Mouse (Mus musculus): ENCODE data around the gene Mad2l2. TPM values are rescaled to one million over a fixed set of nuclear protein-coding genes. Genes with fewer than 3 reads are reported as not detected.

Mad2l2 gene
- polyA plus RNA-seq, 1 experiment from 2014 or later: 141 TPM

DNA sequence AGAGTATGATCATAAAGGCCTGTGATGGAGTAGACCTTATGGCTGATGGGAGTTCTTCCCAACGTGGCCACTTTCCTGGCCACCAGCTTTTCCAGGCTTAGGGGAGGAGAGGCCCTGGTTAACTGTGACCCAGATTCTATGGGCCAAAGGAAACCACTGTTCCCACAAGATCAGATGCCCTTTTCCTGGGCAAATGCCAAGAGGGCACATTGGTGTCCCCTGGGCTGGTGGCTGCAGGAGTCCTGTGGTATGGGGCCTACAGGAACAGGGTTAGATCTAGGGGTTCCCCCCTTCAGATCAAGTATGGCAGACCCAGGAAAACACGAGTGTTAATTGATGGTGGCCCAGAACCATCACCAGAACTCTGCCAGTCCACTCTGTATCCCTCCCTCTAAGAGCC is 17.5 kb downstream of the Mad2l2 start:
- Histone ChIP-seq H3K36me3 (ENCODE audit: control insufficient read depth, insufficient read depth, low read length) (peaks cover 60% of the 10 kb centered on the region), H3K4me2 (ENCODE audit: low read length) (no peak overlapping the region), H3K9me3 (replicated peaks; ENCODE audit: control insufficient read depth, low read length) (no peaks in the 10 kb centered on the region), H3K9ac (ENCODE audit: low read length) (no peak overlapping the region), H3K4me1 (ENCODE audit: control insufficient read depth, insufficient read depth, low read length) (peaks cover 4% of the 10 kb centered on the region; the same call in 1 of the 2 replicates), H3K27ac (ENCODE audit: low read depth, low read length) (no peak overlapping the region), H3K4me3 (ENCODE audit: low read depth, low read length) (no peak overlapping the region), H3K27me3 (replicated peaks; ENCODE audit: control insufficient read depth, insufficient read depth, low read length) (no peaks in the 10 kb centered on the region)
- DNase-seq (ENCODE audit: low spot score): no peak
- no peak for ATAC-seq
- 82% methylated on average over 2 of the region's 2 CpGs for WGBS

DNA sequence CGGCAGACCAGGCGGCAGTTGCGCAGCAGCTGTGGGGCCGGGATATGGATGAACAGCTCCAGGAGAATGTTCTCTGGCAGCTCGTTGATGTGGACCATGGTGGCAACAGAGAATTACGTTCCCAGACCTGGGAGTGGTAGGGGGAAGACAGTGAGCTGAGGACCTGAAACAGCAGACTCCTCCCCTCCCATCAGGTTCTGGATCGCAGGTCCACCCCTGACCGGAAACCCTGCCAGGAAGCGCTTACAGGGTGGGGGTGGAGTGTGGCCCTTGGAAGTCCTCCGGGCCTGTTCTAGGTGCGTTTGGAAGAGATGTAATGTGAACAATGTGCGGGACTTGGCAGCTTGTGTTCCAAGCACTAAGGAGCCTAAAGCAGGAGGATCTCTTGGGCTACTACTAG is 19.4 kb downstream of the Mad2l2 start:
- H3K27ac ChIP-seq (ENCODE audit: low read depth, low read length): no peak overlapping the region
- peaks cover 63% of the 10 kb centered on the region for H3K36me3 ChIP-seq (ENCODE audit: control insufficient read depth, insufficient read depth, low read length)
- H3K4me1 ChIP-seq (ENCODE audit: control insufficient read depth, insufficient read depth, low read length): peaks cover 4% of the 10 kb centered on the region; the same call in 1 of the 2 replicates
- H3K9me3 ChIP-seq (replicated peaks; ENCODE audit: control insufficient read depth, low read length): no peaks in the 10 kb centered on the region
- H3K4me2 ChIP-seq (ENCODE audit: low read length): no peak overlapping the region
- H3K27me3 ChIP-seq (replicated peaks; ENCODE audit: control insufficient read depth, insufficient read depth, low read length): no peaks in the 10 kb centered on the region
- no peak overlapping the region for H3K4me3 ChIP-seq (ENCODE audit: low read depth, low read length)
- DNase-seq (ENCODE audit: low spot score) (no peak), ATAC-seq (no peak)
- H3K9ac ChIP-seq (ENCODE audit: low read length): no peak overlapping the region
- 83% methylated on average over 12 of the region's 12 CpGs for WGBS

DNA sequence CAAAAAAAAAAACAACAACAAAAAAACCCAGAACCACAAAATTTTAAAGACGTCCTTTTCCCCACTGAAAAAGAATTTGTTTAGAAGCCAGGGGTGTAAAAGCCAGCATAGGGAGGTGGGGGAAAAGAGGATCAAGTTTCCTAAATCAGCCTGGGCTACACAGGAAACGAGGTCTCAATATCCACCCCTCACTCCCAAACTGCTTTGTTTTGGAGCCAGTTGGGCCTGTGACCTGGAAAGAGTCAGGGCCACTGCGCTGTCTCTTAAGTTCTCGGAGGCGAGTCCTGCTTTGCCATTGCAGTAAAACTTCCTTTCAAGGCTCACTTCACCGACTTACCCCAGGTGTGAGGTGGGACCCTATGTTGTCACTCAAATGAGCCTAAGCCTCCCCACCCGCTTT is 20.1 kb downstream of the Mad2l2 start:
- ATAC-seq (no peak), DNase-seq (ENCODE audit: low spot score) (no peak)
- 66% methylated on average over 7 of the region's 7 CpGs for WGBS
- no peaks in the 10 kb centered on the region for H3K9me3 ChIP-seq (replicated peaks; ENCODE audit: control insufficient read depth, low read length)
- H3K4me3 ChIP-seq (ENCODE audit: low read depth, low read length): no peak overlapping the region
- H3K36me3 ChIP-seq (ENCODE audit: control insufficient read depth, insufficient read depth, low read length): peaks cover 63% of the 10 kb centered on the region
- H3K4me2 ChIP-seq (ENCODE audit: low read length): no peak overlapping the region
- H3K27me3 ChIP-seq (replicated peaks; ENCODE audit: control insufficient read depth, insufficient read depth, low read length): no peaks in the 10 kb centered on the region
- H3K4me1 ChIP-seq (ENCODE audit: control insufficient read depth, insufficient read depth, low read length): peaks cover 4% of the 10 kb centered on the region; the same call in 1 of the 2 replicates
- H3K27ac ChIP-seq (ENCODE audit: low read depth, low read length): no peak overlapping the region
- H3K9ac ChIP-seq (ENCODE audit: low read length): no peak overlapping the region

DNA sequence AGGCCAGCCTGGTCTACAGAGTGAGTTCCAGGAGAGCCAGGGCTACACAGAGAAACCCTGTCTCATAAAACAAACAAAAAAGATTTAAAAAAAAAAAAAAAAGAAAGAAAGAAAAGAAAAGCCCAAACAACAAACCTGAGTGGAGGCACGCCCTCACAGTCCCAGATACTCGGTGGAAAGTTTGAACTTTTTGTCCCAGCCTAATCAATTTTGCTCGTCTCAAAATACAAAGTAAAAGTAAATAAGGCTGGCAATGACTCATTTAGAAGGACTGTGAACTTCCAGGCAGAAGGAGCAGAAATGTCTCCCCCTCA is 20.7 kb downstream of the Mad2l2 start:
- Histone ChIP-seq H3K27ac (ENCODE audit: low read depth, low read length) (peak overlapping the region; percentile 90; the same call in 1 of the 2 replicates), H3K9ac (ENCODE audit: low read length) (peak overlapping the region; percentile 80; the same call in 1 of the 2 replicates), H3K36me3 (ENCODE audit: control insufficient read depth, insufficient read depth, low read length) (peaks cover 63% of the 10 kb centered on the region), H3K9me3 (replicated peaks; ENCODE audit: control insufficient read depth, low read length) (no peaks in the 10 kb centered on the region), H3K4me3 (ENCODE audit: low read depth, low read length) (peak overlapping the region; percentile 56), H3K4me2 (ENCODE audit: low read length) (peak overlapping the region; percentile 98), H3K4me1 (ENCODE audit: control insufficient read depth, insufficient read depth, low read length) (peaks cover 4% of the 10 kb centered on the region; the same call in 1 of the 2 replicates), H3K27me3 (replicated peaks; ENCODE audit: control insufficient read depth, insufficient read depth, low read length) (no peaks in the 10 kb centered on the region)
- DNase-seq (ENCODE audit: low spot score) (no peak), ATAC-seq (no peak)
- 42% methylated on average over 3 of the region's 3 CpGs for WGBS

DNA sequence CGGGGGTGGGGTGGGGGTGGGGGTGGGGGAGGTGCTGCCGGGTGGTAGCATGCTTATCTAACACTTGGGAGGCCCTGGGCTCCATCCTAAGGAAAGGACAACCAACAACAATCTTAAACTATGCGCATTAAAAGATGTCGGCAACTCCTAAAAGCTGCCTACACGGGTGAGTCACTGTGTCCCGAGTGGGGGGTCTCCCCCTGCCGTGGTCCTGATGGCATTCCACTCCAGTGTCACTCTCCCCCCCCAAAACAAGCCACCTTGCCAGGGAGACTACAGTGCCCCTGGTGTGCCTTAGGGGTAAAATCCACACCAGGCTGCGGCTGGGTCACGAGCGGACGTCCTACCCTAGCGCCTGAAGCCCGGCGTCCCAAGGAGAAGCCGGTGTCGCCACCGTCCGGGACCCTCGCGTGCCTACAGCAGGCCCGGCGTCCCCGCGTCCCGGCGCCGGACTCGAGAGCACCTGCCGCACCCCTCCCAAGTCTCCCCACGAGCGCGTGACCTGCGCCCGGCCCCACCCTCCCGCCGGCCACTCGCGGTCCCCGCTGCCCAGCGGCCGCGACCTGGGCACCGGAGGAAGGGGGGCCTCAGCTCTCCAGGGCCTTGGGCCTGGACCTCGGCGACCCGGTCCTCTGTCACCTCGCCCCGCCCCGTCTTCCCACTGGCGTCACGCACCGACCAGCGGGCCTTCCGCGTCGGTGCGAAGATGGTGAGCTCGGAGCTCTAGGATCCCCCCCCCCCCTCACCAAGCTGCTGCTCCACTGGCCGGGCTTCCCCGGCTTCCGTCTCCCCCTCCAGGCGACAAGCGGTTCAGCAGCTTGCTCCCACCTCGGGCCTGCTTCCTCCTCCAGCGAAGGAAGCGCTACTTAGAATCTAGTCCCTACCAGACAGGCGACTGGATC is 21.3 kb downstream of the Mad2l2 start, which contains the start of gene Fbxo6:
Fbxo6 (minus strand) TSS at position 874 of the 902 bp plus-strand sequence.
- Histone ChIP-seq H3K9me3 (replicated peaks; ENCODE audit: control insufficient read depth, low read length) (no peaks in the 10 kb centered on the region), H3K9ac (ENCODE audit: low read length) (peak within 1 kb of the TSS; percentile 80), H3K27me3 (replicated peaks; ENCODE audit: control insufficient read depth, insufficient read depth, low read length) (no peaks in the 10 kb centered on the region), H3K4me1 (ENCODE audit: control insufficient read depth, insufficient read depth, low read length) (peaks cover 4% of the 10 kb centered on the region; the same call in 1 of the 2 replicates), H3K4me3 (ENCODE audit: low read depth, low read length) (peak within 1 kb of the TSS; percentile 56), H3K36me3 (ENCODE audit: control insufficient read depth, insufficient read depth, low read length) (peaks cover 63% of the 10 kb centered on the region), H3K27ac (ENCODE audit: low read depth, low read length) (peak within 1 kb of the TSS; percentile 90), H3K4me2 (ENCODE audit: low read length) (peak within 1 kb of the TSS; percentile 98)
- DNase-seq (ENCODE audit: low spot score) (peak; percentile 93), ATAC-seq (peak; percentile 92)
- 1% methylated on average over 51 of the region's 67 CpGs for WGBS

DNA sequence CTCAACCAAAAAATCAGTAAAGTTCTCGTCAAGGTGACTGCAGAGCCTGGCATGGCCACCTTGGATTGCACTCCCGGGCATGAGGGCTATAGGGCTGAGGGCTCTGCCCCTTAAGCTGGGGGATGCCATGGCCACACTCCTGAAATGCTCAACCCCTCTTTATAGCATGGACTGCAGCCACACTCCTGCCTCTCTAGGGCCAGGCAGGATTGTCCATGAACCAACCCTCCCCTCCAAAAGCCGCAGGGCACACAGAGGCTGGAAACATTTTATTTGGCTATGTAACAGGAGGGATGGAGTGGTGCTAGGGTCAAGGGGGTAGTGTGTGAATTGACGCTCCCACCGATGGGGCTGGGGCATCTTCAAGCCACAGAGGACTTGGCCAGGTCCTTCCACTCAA is 22.4 kb downstream of the Mad2l2 start:
- ATAC-seq (no peak), DNase-seq (ENCODE audit: low spot score) (no peak)
- Histone ChIP-seq H3K4me1 (ENCODE audit: control insufficient read depth, insufficient read depth, low read length) (peaks cover 4% of the 10 kb centered on the region; the same call in 1 of the 2 replicates), H3K27ac (ENCODE audit: low read depth, low read length) (no peak overlapping the region), H3K4me2 (ENCODE audit: low read length) (no peak overlapping the region), H3K9me3 (replicated peaks; ENCODE audit: control insufficient read depth, low read length) (no peaks in the 10 kb centered on the region), H3K4me3 (ENCODE audit: low read depth, low read length) (no peak overlapping the region), H3K9ac (ENCODE audit: low read length) (no peak overlapping the region), H3K27me3 (replicated peaks; ENCODE audit: control insufficient read depth, insufficient read depth, low read length) (no peaks in the 10 kb centered on the region), H3K36me3 (ENCODE audit: control insufficient read depth, insufficient read depth, low read length) (peaks cover 61% of the 10 kb centered on the region)
- 78% methylated on average over 5 of the region's 5 CpGs for WGBS

DNA sequence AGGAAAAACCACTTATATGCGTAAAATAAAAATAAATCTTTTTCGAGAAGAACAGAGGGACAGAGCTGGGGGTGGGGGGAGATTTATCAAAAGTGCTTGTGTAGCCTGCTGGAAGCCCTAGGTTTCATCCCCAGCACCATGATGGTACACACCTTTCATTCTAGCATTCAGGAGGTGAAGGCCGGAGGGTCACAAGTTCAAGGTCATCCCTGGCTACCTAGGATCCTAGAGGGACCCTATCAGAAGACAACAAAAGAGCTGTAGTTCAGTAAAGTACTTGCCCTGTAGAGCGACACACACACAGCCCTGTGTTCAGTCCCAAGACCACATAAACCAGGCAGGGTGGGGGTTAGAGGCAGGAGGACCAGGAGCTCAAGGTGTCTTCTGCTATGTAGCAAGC is 23.8 kb downstream of the Mad2l2 start:
- WGBS: 96% methylated on average over 4 of the region's 4 CpGs
- DNase-seq (ENCODE audit: low spot score) (no peak), ATAC-seq (no peak)
- H3K9me3 ChIP-seq (replicated peaks; ENCODE audit: control insufficient read depth, low read length): no peaks in the 10 kb centered on the region
- H3K4me3 ChIP-seq (ENCODE audit: low read depth, low read length): no peak overlapping the region
- no peak overlapping the region for H3K27ac ChIP-seq (ENCODE audit: low read depth, low read length)
- H3K27me3 ChIP-seq (replicated peaks; ENCODE audit: control insufficient read depth, insufficient read depth, low read length): no peaks in the 10 kb centered on the region
- no peak overlapping the region for H3K4me2 ChIP-seq (ENCODE audit: low read length)
- H3K36me3 ChIP-seq (ENCODE audit: control insufficient read depth, insufficient read depth, low read length): peaks cover 56% of the 10 kb centered on the region
- no peak overlapping the region for H3K9ac ChIP-seq (ENCODE audit: low read length)
- H3K4me1 ChIP-seq (ENCODE audit: control insufficient read depth, insufficient read depth, low read length): peaks cover 14% of the 10 kb centered on the region

DNA sequence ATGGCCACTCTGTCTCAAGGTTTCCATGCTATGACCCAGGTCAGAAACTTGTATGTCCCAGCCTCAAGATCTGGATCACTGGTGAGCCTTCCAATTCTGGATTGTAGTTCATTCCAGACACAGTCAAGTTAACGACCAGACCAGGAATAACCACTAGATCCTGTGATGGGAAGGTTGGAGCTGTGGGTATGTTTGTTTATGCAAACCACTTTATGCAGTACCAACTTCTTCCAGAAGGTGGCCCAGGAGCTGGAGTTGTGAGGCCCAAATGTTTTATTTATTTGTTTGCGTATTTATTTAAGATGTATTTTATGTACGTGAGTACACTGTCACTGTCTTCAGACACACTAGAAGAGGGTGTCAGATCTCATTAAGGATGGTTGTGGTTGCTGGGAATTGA is 24.8 kb downstream of the Mad2l2 start:
- Histone ChIP-seq H3K4me3 (ENCODE audit: low read depth, low read length) (no peak overlapping the region), H3K4me2 (ENCODE audit: low read length) (no peak overlapping the region), H3K27me3 (replicated peaks; ENCODE audit: control insufficient read depth, insufficient read depth, low read length) (no peaks in the 10 kb centered on the region), H3K4me1 (ENCODE audit: control insufficient read depth, insufficient read depth, low read length) (peaks cover 14% of the 10 kb centered on the region), H3K36me3 (ENCODE audit: control insufficient read depth, insufficient read depth, low read length) (peaks cover 54% of the 10 kb centered on the region), H3K27ac (ENCODE audit: low read depth, low read length) (no peak overlapping the region), H3K9me3 (replicated peaks; ENCODE audit: control insufficient read depth, low read length) (no peaks in the 10 kb centered on the region), H3K9ac (ENCODE audit: low read length) (no peak overlapping the region)
- 62% methylated on average over 3 of the region's 3 CpGs for WGBS
- peak; percentile 69 for DNase-seq (ENCODE audit: low spot score)
- ATAC-seq: no peak
